Mouse (Mus musculus) large intestine, adult 2 months (tissue): Measurements from ENCODE around the gene Ldlrad2. TPM values are rescaled to one million over a fixed set of nuclear protein-coding genes. Genes with fewer than 3 reads are reported as not detected.

Experiments used
- DNase-seq: peaks from one replicate; pipeline ENCODE4 v3.0.0-alpha.2; 2012; ENCODE audit warnings: low read depth, low spot score
- WGBS: fragments of 180-500 bp; shearing (Covaris S2); methylation state at CpG from one replicate; pipeline ENCODE4 v1.1.7; 2018; 5-methylcytosine and 5-hydroxymethylcytosine counted together
- polyA plus RNA-seq: library from polyadenylated mRNA; depleted of rRNA; stranded (reverse); fragments of >200 nt; gene quantifications from 2 replicates; pipeline ENCODE4 v1.2.3, GENCODE M21; 2012; rRNA removed

Gene Ldlrad2
- polyA plus RNA-seq, 1 experiment: not detected

DNA sequence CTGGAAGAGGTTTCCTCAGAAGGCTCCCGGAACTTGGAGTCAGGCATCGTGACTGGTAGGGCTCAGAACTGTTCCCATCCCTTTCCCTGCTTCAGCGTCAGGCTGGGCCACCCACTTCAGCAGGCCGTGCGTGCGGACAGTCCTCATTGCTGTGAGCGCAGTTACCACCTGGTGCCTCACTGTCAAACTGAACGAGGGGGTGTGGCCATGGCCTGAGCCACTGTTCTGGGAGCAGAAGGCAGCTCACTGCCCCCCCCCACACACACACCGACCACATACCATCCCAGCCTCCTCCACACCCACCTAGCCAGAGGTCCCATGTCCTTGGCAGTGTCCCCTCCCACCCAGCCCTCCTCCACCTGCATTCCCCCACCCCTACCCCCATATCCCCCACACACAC is 4.5 kb downstream of the Ldlrad2 start:
- 77% methylated on average over 9 of the region's 9 CpGs for WGBS
- DNase-seq: no peak

DNA sequence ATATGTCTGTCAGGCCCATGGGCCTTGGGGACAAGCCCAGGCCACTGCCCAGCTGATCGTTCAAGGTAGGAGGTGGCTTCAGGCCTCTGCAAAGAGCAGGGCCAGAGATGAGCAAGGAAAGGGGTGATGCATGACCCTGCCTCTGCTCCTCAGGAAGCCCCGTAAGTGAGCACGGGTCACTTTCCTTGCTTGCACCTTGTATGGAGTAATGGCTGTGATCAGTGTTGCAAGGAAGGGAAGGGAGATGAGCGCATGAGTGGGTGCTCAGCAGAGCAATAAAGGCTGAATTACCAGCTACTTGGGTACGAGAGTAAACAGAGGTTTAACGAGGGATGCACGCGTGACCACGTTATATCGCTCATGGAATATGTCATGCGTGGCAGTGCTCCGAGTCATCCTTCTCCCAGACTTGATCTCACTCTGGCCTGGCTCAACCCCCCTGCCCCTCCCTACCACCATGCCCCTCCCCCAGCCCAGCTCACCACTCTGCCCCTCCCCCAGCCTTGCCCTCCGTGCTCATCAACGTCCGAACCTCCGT is 17.6 kb downstream of the Ldlrad2 start:
- 77% methylated on average over 16 of the region's 16 CpGs for WGBS
- no peak for DNase-seq

DNA sequence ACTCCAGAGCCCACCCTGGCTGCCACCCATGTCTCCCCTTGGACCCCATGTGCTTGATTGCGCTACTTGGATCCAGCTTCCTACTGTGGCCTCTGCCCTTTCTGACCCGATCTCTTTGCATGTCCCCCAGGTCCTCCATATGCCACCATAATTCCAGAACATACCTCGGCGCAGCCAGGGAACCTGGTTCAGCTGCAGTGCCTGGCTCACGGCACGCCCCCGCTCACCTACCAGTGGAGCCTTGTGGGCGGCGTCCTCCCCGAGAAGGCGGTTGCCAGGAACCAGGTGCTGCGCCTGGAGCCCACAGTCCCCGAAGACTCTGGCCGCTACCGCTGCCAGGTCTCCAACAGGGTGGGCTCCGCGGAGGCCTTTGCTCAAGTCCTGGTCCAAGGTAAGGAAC is 20.9 kb downstream of the Ldlrad2 start:
- DNase-seq: no peak
- WGBS: 93% methylated on average over 17 of the region's 17 CpGs

DNA sequence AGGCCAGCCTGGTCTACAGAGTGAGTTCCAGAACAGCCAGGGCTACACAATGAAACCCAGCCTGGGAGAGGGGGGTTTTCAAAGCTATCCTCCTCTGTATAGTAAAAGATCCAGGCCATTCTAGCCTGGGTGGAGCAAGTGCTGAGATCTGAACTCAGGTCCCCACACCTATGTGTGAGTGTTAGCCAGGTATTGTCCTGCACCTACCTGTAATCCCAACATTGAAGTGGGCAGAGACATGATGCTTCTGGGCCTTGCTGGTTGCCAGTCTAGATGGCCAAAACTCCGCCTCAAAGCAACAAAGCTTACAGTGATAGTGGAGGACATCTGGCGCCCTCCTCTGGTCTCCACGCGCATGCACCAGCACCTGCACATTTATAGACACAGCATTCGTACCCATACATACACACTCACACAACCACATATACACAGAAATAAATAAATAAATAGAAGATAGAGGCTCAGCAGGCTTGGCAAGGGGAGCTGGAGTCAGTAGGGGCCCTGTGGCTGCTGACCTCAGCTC is 28.3 kb downstream of the Ldlrad2 start:
- DNase-seq: no peak
- 76% methylated on average over 5 of the region's 5 CpGs for WGBS

DNA sequence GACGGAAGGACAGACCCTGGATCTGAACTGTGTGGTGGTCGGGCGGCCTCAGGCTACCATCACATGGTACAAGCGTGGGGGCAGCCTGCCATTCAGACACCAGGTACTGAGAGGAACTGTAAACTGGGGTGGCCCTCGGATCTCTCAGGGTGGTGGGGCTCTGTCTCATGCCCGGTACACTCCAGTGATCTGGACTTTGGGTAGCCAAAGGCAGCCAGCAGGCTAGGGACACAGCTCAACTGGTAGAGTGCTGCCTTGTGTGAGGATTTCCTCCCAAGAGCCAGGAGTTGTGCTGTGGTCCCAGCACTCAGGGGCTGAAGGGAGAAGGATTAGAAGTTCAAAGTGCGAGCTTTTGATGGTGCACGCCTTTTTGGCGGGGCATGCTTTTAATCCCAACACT is 28.8 kb downstream of the Ldlrad2 start:
- 96% methylated on average over 9 of the region's 9 CpGs for WGBS
- no peak for DNase-seq

DNA sequence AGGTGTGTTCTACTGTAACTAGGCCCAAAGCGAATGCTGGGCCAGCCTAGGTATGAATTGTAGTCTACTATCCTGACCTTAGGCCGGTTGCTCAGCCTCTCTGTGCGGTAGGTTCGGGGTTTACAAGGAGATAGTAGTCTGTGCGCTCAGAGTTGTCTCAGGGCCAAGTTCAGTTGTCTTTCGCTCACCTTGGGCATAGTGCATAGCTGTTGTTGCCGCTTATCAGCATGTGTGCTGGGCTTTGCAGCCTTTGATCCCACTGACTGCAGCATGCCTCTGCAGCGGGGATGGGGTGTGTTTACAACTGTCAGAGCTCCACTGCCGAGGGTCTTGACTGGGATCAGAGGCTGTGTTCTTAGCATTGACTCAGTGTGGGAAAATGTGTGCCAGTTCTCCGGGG is 31.4 kb downstream of the Ldlrad2 start:
- WGBS: 84% methylated on average over 10 of the region's 10 CpGs
- DNase-seq: no peak

DNA sequence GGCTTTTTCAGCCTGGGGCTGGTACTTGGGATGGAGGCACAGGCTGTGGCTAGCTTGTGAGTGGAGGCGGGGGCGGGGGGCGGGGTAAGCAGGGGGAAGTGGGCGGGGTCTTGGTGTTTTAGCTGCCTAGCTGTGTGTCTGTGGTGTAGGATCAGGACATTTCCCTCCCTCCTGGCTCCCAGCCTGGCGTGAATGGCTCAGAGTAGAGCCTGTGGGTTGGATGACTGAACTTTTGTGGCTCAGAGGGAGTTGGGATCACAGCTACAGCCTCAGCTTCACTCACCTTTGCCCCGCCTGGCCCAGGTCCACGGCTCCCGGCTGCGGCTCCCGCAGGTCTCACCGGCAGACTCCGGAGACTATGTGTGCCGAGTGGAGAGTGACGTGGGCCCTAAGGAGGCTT is 34.0 kb downstream of the Ldlrad2 start:
- WGBS: 29% methylated on average over 14 of the region's 14 CpGs
- no peak for DNase-seq

DNA sequence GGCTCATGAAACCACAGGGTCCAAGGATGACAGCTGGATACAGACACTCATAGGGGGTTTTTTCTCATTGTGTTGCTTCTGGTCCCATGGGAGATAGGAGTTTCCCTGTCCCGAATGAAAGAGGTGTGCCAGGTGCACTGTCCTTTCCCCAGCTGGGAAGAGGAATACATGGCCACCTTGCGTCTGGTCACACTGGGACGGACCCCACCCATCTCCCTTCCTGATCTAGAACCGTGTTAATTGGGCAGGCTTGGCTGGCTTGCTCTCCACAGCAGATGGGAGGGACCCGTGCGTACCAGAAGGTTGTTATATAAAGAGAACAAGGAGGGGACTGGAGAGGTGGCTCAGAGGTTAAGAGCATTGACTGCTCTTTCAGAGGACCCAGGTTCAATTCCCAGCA is 46.5 kb downstream of the Ldlrad2 start:
- WGBS: 43% methylated on average over 6 of the region's 6 CpGs
- peak; percentile 21 for DNase-seq

DNA sequence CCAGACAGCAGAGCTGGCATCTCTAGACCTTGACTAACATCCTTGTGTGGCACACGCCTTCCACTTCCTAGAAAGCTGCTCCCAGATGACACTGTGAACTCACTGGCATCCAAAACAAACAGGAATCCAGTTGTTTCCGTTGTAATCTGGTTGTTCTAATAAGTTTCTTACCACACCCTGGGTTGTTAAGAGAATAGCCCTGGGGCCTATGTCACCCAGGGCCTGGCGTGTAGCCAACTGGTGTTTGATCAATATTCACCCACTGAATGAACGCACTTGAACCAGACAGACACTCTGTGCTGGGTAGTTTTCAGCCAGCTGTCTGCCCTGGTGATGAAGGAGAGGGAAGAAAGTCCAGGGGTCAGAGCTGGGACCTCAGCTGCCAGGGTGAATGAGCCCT is 47.0 kb downstream of the Ldlrad2 start:
- peak; percentile 79 for DNase-seq
- WGBS: 15% methylated on average over 4 of the region's 4 CpGs

DNA sequence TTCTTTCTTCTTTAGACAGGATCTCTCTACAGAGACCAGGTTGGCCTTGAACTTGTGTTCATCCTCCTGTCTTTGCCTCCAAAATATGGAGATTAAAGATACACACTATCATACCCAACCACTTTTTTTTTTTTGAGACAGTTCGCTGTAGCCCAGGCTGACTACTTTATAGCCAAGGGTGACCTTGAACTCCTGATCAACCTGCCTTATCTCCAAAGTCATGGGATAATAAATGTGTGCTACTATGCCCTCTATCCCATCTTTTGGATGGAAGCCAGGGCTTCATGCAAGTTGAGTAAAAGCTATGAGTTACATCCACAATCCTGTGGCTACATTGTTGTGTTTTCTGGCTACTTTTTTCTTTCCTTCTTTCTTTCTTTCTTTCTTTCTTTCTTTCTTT is 48.9 kb downstream of the Ldlrad2 start:
- 64% methylated on average over 1 of the region's 1 CpGs for WGBS

More for the DNA sequence above, 48.9 kb downstream of the Ldlrad2 start:
- DNase-seq: no peak

Other genes starting within 250 kb of the Ldlrad2 start
- 122 and 127 TPM in 2 replicates for gene Cdc42, start 216.8 kb downstream of the Ldlrad2 start, polyA plus RNA-seq
- not detected in 2 replicates for gene Cela3a, start 164.8 kb downstream of the Ldlrad2 start, polyA plus RNA-seq
- gene Cela3b, start 144.0 kb downstream of the Ldlrad2 start, polyA plus RNA-seq: 0.94 and 1.4 TPM in 2 replicates
- gene 1700013G24Rik, start 121.3 kb downstream of the Ldlrad2 start, polyA plus RNA-seq: not detected in 2 replicates
- 19.7 and 22.8 TPM in 2 replicates for gene Hspg2, start 105.8 kb downstream of the Ldlrad2 start, polyA plus RNA-seq
- 27.2 and 39.0 TPM in 2 replicates for gene Usp48, start 19.2 kb upstream of the Ldlrad2 start, polyA plus RNA-seq
- 42.8 and 45.2 TPM in 2 replicates for gene Rap1gap, start 90.2 kb upstream of the Ldlrad2 start, polyA plus RNA-seq
- 3.7 and 5.3 TPM in 2 replicates for gene Alpl, start 221.8 kb upstream of the Ldlrad2 start, polyA plus RNA-seq